Mouse (Mus musculus): ENCODE measurements at regions not wholly inside any gene's neighbourhood (a gene's known extent, or its start where the extent isn't known, plus 50 kb on each side); places are given as distances from the start of the nearest gene placed in this dataset.

- DNase-seq: peak; percentile 45
Measured at GRCm38 (mm10) chr1:60823006-60823665, 63.7 kb upstream of the Ctla4 start.

GRCm38 (mm10) chr1:60824218-60825125 lies 62.3 kb upstream of the Ctla4 start:
- DNase-seq: no peak

DNA sequence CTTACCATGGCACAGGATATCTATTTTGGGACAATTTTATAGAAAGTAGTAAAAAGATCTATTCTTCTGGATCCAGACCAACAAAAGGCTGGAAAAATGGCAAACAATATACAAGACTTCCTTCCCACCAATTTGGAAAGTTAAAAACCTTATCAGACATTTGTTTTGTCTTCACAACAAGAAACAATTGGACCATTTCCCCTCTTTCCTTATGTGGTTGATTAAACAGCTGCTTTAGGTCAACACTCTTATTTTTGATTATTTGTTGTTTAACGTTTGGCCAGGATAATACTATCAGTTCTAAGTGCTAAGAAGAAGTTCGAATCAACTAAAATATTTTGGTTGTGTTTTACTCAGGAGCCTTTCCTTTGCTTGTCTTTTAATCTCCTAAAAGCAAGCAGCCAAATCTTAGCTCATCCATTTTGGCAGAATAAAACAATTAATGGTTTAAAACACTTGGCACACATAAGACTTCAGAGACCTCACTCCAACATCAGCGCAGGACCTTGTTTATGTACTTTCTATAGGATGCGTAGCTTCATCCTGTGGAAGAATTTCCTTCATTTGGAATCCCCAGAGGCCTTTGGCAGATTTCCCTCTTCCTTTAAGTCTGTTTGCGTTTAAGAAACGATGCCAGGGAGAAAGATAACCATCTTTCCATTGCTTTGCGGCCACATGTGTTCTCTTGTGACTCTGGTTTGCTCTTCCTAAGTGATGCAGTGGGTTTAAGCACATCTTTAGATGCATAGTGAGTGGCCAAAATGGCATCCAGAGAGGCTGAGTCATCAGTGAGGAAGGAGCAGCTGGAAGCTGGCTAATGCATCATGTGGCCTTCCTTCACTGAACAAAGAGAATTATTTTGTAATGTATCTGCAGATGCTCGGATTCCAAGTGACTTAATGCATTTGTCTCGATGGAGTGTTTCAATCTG lies 61.3 kb upstream of the Ctla4 start:
- no peak for DNase-seq

- DNase-seq: no peak
Measured at GRCm38 (mm10) chr1:60826981-60827380, 59.8 kb upstream of the Ctla4 start.

- DNase-seq: no peak
Measured at GRCm38 (mm10) chr1:60828152-60828551, 58.6 kb upstream of the Ctla4 start.

DNA sequence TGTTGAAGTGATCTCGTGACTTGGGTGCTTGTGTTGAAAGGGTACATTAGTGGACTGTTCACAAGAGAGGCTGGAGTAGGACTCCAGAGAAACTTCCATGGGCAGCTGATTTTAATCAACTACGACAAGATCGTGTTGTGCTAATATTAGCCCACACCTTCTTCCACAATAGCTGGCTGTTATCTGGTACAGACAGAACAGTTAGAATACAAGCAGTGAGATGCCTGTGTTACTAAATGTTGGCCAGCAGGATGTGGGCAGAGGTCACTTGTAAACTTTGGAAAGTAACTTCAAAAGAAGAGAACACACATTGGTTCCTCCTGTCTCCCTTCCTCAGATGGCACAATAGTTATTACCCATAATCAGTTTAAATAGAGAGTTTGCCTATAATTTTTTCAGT lies 57.0 kb upstream of the Ctla4 start:
- DNase-seq: no peak

GRCm38 (mm10) chr1:60833668-60834067 lies 53.1 kb upstream of the Ctla4 start:
- no peak for DNase-seq
